Mouse (Mus musculus): ENCODE results near the gene Jkamp. TPM values are rescaled to one million over a fixed set of nuclear protein-coding genes. Genes with fewer than 3 reads are reported as not detected.

The Jkamp gene
- polyA plus RNA-seq, 1 experiment from 2014 or later = 59.6 TPM

GRCm38 (mm10) chr12:72052571-72052970 is 32.8 kb upstream of the Jkamp start:
- no peak overlapping the region for H3K9ac ChIP-seq (ENCODE audit: low read depth, low read length)
- H3K4me2 ChIP-seq (ENCODE audit: low read depth, low read length) = no peak overlapping the region
- H3K27ac ChIP-seq (ENCODE audit: low read length) = no peak overlapping the region
- no peak overlapping the region for H3K4me3 ChIP-seq (ENCODE audit: low read length)
- no peaks in the 10 kb centered on the region for H3K9me3 ChIP-seq (ENCODE audit: control insufficient read depth, low read length)
- no peaks in the 10 kb centered on the region for H3K27me3 ChIP-seq (replicated peaks; ENCODE audit: control insufficient read depth, insufficient read depth, low read length)
- ATAC-seq = no peak
- no peaks in the 10 kb centered on the region for H3K4me1 ChIP-seq (ENCODE audit: control insufficient read depth, insufficient read depth, low read length)
- 81% methylated on average over 6 of the region's 6 CpGs for WGBS
- no peaks in the 10 kb centered on the region for H3K36me3 ChIP-seq (ENCODE audit: control insufficient read depth, insufficient read depth, low read length)

GRCm38 (mm10) chr12:72053303-72053702 is 32.1 kb upstream of the Jkamp start:
- WGBS = 37% methylated on average over 6 of the region's 6 CpGs

GRCm38 (mm10) chr12:72053851-72054250 is 31.5 kb upstream of the Jkamp start:
- Histone ChIP-seq H3K4me3 (ENCODE audit: low read length) (no peak overlapping the region), H3K9ac (ENCODE audit: low read depth, low read length) (no peak overlapping the region), H3K27ac (ENCODE audit: low read length) (no peak overlapping the region), H3K27me3 (replicated peaks; ENCODE audit: control insufficient read depth, insufficient read depth, low read length) (no peaks in the 10 kb centered on the region), H3K36me3 (ENCODE audit: control insufficient read depth, insufficient read depth, low read length) (no peaks in the 10 kb centered on the region), H3K4me2 (ENCODE audit: low read depth, low read length) (no peak overlapping the region), H3K9me3 (ENCODE audit: control insufficient read depth, low read length) (no peaks in the 10 kb centered on the region), H3K4me1 (ENCODE audit: control insufficient read depth, insufficient read depth, low read length) (no peaks in the 10 kb centered on the region)
- 31% methylated on average over 6 of the region's 6 CpGs for WGBS
- no peak for ATAC-seq

More at GRCm38 (mm10) chr12:72053303-72053702, 32.1 kb upstream of the Jkamp start:
- Histone ChIP-seq H3K4me3 (ENCODE audit: low read length) (no peak overlapping the region), H3K36me3 (ENCODE audit: control insufficient read depth, insufficient read depth, low read length) (no peaks in the 10 kb centered on the region), H3K9me3 (ENCODE audit: control insufficient read depth, low read length) (no peaks in the 10 kb centered on the region), H3K27me3 (replicated peaks; ENCODE audit: control insufficient read depth, insufficient read depth, low read length) (no peaks in the 10 kb centered on the region), H3K9ac (ENCODE audit: low read depth, low read length) (no peak overlapping the region), H3K4me1 (ENCODE audit: control insufficient read depth, insufficient read depth, low read length) (no peaks in the 10 kb centered on the region), H3K4me2 (ENCODE audit: low read depth, low read length) (no peak overlapping the region), H3K27ac (ENCODE audit: low read length) (no peak overlapping the region)
- no peak for ATAC-seq

- Histone ChIP-seq H3K4me2 (ENCODE audit: low read depth, low read length) (no peak overlapping the region), H3K27me3 (replicated peaks; ENCODE audit: control insufficient read depth, insufficient read depth, low read length) (no peaks in the 10 kb centered on the region), H3K4me1 (ENCODE audit: control insufficient read depth, insufficient read depth, low read length) (no peaks in the 10 kb centered on the region), H3K27ac (ENCODE audit: low read length) (no peak overlapping the region), H3K9me3 (ENCODE audit: control insufficient read depth, low read length) (no peaks in the 10 kb centered on the region), H3K36me3 (ENCODE audit: control insufficient read depth, insufficient read depth, low read length) (no peaks in the 10 kb centered on the region), H3K4me3 (ENCODE audit: low read length) (no peak overlapping the region), H3K9ac (ENCODE audit: low read depth, low read length) (no peak overlapping the region)
- no peak for ATAC-seq
- 91% methylated on average over 1 of the region's 1 CpGs for WGBS
Observed at GRCm38 (mm10) chr12:72057780-72058179, 27.6 kb upstream of the Jkamp start.

- ATAC-seq = peak; percentile 72
- Histone ChIP-seq H3K4me2 (ENCODE audit: low read depth, low read length) (peak overlapping the region; percentile 100), H3K27me3 (replicated peaks; ENCODE audit: control insufficient read depth, insufficient read depth, low read length) (peaks cover 12% of the 10 kb centered on the region; the same call in 1 of the 2 replicates), H3K9ac (ENCODE audit: low read depth, low read length) (peak overlapping the region; percentile 71), H3K9me3 (ENCODE audit: control insufficient read depth, low read length) (no peaks in the 10 kb centered on the region; the same call in 1 of the 2 replicates), H3K4me3 (ENCODE audit: low read length) (peak overlapping the region; percentile 72), H3K36me3 (ENCODE audit: control insufficient read depth, insufficient read depth, low read length) (no peaks in the 10 kb centered on the region), H3K4me1 (ENCODE audit: control insufficient read depth, insufficient read depth, low read length) (peaks cover 12% of the 10 kb centered on the region), H3K27ac (ENCODE audit: low read length) (no peak overlapping the region)
- WGBS = 7% methylated on average over 40 of the region's 40 CpGs
Observed at GRCm38 (mm10) chr12:72069626-72070326, 15.6 kb upstream of the Jkamp start.

- peaks cover 2% of the 10 kb centered on the region; the same call in 1 of the 2 replicates for H3K9me3 ChIP-seq (ENCODE audit: control insufficient read depth, low read length)
- no peaks in the 10 kb centered on the region for H3K36me3 ChIP-seq (ENCODE audit: control insufficient read depth, insufficient read depth, low read length)
- no peak within 1 kb of the TSS for H3K27ac ChIP-seq (ENCODE audit: low read length)
- peak within 1 kb of the TSS; percentile 72 for H3K4me3 ChIP-seq (ENCODE audit: low read length)
- H3K27me3 ChIP-seq (replicated peaks; ENCODE audit: control insufficient read depth, insufficient read depth, low read length) = peaks cover 12% of the 10 kb centered on the region; the same call in 1 of the 2 replicates
- H3K9ac ChIP-seq (ENCODE audit: low read depth, low read length) = peak within 1 kb of the TSS; percentile 71
- WGBS = under 1% methylated on average over 94 of the region's 94 CpGs
- peaks cover 12% of the 10 kb centered on the region for H3K4me1 ChIP-seq (ENCODE audit: control insufficient read depth, insufficient read depth, low read length)
- peak within 1 kb of the TSS; percentile 100 for H3K4me2 ChIP-seq (ENCODE audit: low read depth, low read length)
- peak; percentile 91 for ATAC-seq
Observed at GRCm38 (mm10) chr12:72070327-72071269, 14.8 kb upstream of the Jkamp start, which contains the start of gene Gpr135. TSS of gene Gpr135 (minus strand) at chr12:72071125.

GRCm38 (mm10) chr12:72078248-72078647 is 7.1 kb upstream of the Jkamp start:
- Histone ChIP-seq H3K27ac (ENCODE audit: low read length) (no peak overlapping the region), H3K4me2 (ENCODE audit: low read depth, low read length) (no peak overlapping the region), H3K9me3 (ENCODE audit: control insufficient read depth, low read length) (peaks cover 2% of the 10 kb centered on the region; the same call in 1 of the 2 replicates), H3K4me3 (ENCODE audit: low read length) (no peak overlapping the region), H3K4me1 (ENCODE audit: control insufficient read depth, insufficient read depth, low read length) (peaks cover 8% of the 10 kb centered on the region; the same call in 1 of the 2 replicates), H3K36me3 (ENCODE audit: control insufficient read depth, insufficient read depth, low read length) (no peaks in the 10 kb centered on the region), H3K9ac (ENCODE audit: low read depth, low read length) (no peak overlapping the region), H3K27me3 (replicated peaks; ENCODE audit: control insufficient read depth, insufficient read depth, low read length) (no peaks in the 10 kb centered on the region)
- ATAC-seq = no peak
- WGBS = 88% methylated on average over 3 of the region's 3 CpGs

- peak overlapping the region; percentile 53; the same call in 1 of the 2 replicates for H3K9ac ChIP-seq (ENCODE audit: low read depth, low read length)
- no peak overlapping the region for H3K27ac ChIP-seq (ENCODE audit: low read length)
- peak overlapping the region; percentile 48 for H3K4me2 ChIP-seq (ENCODE audit: low read depth, low read length)
- 79% methylated on average over 3 of the region's 3 CpGs for WGBS
- no peak overlapping the region; the same call in 1 of the 2 replicates for H3K4me3 ChIP-seq (ENCODE audit: low read length)
- peaks cover 8% of the 10 kb centered on the region; the same call in 1 of the 2 replicates for H3K4me1 ChIP-seq (ENCODE audit: control insufficient read depth, insufficient read depth, low read length)
- H3K9me3 ChIP-seq (ENCODE audit: control insufficient read depth, low read length) = no peaks in the 10 kb centered on the region
- no peak for ATAC-seq
- H3K27me3 ChIP-seq (replicated peaks; ENCODE audit: control insufficient read depth, insufficient read depth, low read length) = no peaks in the 10 kb centered on the region
- H3K36me3 ChIP-seq (ENCODE audit: control insufficient read depth, insufficient read depth, low read length) = no peaks in the 10 kb centered on the region
Observed at GRCm38 (mm10) chr12:72081961-72082360, 3.4 kb upstream of the Jkamp start.

- Histone ChIP-seq H3K4me2 (ENCODE audit: low read depth, low read length) (peak overlapping the region; percentile 48), H3K9ac (ENCODE audit: low read depth, low read length) (peak overlapping the region; percentile 53; the same call in 1 of the 2 replicates), H3K27ac (ENCODE audit: low read length) (0 out of 2 replicates have a peak overlapping the region, but pooled peaks have one; percentile 4), H3K4me1 (ENCODE audit: control insufficient read depth, insufficient read depth, low read length) (peaks cover 8% of the 10 kb centered on the region; the same call in 1 of the 2 replicates), H3K27me3 (replicated peaks; ENCODE audit: control insufficient read depth, insufficient read depth, low read length) (no peaks in the 10 kb centered on the region), H3K4me3 (ENCODE audit: low read length) (peak overlapping the region; percentile 26), H3K9me3 (ENCODE audit: control insufficient read depth, low read length) (no peaks in the 10 kb centered on the region), H3K36me3 (ENCODE audit: control insufficient read depth, insufficient read depth, low read length) (no peaks in the 10 kb centered on the region)
- WGBS = 31% methylated on average over 18 of the region's 18 CpGs
- ATAC-seq = no peak
Observed at GRCm38 (mm10) chr12:72082370-72082769, 3.0 kb upstream of the Jkamp start.

Data from intestine, embryonic 16.5 days (tissue).